Mouse (Mus musculus): ENCODE data around the gene Fam19a4.
"Not testable (repeated sequence)": the region's sequence is repeated elsewhere in the genome, so short reads cannot be mapped to it uniquely, and the experiment has no call there.

Fam19a4 gene

DNA sequence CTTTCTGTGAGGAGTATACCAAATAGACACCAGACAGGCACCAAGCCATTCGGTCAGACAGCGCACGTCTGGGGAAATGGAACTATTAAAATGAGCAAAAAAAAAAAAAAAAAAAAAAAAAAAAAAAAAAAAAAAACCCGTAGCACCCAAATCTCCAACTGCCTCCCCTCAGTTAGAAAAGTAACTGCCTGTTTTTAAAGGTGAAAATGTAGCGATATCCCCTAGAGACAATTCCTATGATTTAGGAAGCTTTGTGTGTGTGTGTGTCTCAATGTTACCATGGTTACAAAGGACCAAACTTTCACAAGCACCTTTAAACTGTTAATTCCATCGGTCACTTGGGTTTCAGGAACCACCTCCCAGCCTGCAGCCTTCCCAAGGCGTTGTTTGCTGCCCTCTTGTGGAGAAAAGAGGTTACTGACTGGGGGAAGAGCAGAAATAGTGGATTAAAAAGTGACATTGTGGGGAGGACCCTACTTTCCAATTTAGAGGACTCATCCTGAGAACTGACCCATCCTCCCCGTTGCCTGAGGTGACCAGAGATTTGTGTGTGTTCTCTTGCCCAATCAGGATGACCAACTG is 53.6 kb downstream of the Fam19a4 start:
- Histone ChIP-seq H3K27me3 (ENCODE audit: insufficient read depth, low read length) (no peaks in the 10 kb centered on the region), H3K36me3 (ENCODE audit: insufficient read depth, low read length) (no peaks in the 10 kb centered on the region), H3K4me3 (replicated peaks; ENCODE audit: low read length) (no peak overlapping the region), H3K4me1 (replicated peaks; ENCODE audit: low read depth, low read length) (peaks cover 4% of the 10 kb centered on the region), H3K9me3 (ENCODE audit: low read length) (0 out of 2 replicates have a peak, but pooled peaks cover 7% of the 10 kb centered on the region)
- no peak for TF ChIP-seq NANOG (IDR thresholded peaks at IDR 0.05; ENCODE audit: borderline replicate concordance, low read length)
- peak; percentile 99 for TF ChIP-seq CTCF (conservative IDR thresholded peaks at IDR 0.05; ENCODE audit: low read length)

GRCm38 (mm10) chr6:97005038-97005437 is 55.2 kb downstream of the Fam19a4 start:
- Histone ChIP-seq H3K9me3 (ENCODE audit: low read length) (peaks cover 22% of the 10 kb centered on the region), H3K4me1 (replicated peaks; ENCODE audit: low read depth, low read length) (no peaks in the 10 kb centered on the region), H3K36me3 (ENCODE audit: insufficient read depth, low read length) (no peaks in the 10 kb centered on the region), H3K27me3 (ENCODE audit: insufficient read depth, low read length) (no peaks in the 10 kb centered on the region), H3K4me3 (replicated peaks; ENCODE audit: low read length) (no peak overlapping the region)
- TF ChIP-seq CTCF (conservative IDR thresholded peaks at IDR 0.05; ENCODE audit: low read length) = peak; percentile 85
- no peak for TF ChIP-seq POU5F1 (IDR thresholded peaks at IDR 0.05; ENCODE audit: borderline replicate concordance, low read length)

- Histone ChIP-seq H3K4me1 (replicated peaks; ENCODE audit: low read depth, low read length) (no peaks in the 10 kb centered on the region; the same call in 1 of the 2 replicates), H3K4me3 (replicated peaks; ENCODE audit: low read length) (no peak overlapping the region), H3K9me3 (ENCODE audit: low read length) (peaks cover 8% of the 10 kb centered on the region), H3K27me3 (ENCODE audit: insufficient read depth, low read length) (no peaks in the 10 kb centered on the region), H3K36me3 (ENCODE audit: insufficient read depth, low read length) (no peaks in the 10 kb centered on the region)
- TF ChIP-seq NANOG (IDR thresholded peaks at IDR 0.05; ENCODE audit: borderline replicate concordance, low read length) = no peak
- no peak for TF ChIP-seq POU5F1 (IDR thresholded peaks at IDR 0.05; ENCODE audit: borderline replicate concordance, low read length)
- TF ChIP-seq CTCF (conservative IDR thresholded peaks at IDR 0.05; ENCODE audit: low read length) = peak; percentile 36
These were observed 64.6 kb downstream of the Fam19a4 start for GRCm38 (mm10) chr6:96995556-96996159.

DNA sequence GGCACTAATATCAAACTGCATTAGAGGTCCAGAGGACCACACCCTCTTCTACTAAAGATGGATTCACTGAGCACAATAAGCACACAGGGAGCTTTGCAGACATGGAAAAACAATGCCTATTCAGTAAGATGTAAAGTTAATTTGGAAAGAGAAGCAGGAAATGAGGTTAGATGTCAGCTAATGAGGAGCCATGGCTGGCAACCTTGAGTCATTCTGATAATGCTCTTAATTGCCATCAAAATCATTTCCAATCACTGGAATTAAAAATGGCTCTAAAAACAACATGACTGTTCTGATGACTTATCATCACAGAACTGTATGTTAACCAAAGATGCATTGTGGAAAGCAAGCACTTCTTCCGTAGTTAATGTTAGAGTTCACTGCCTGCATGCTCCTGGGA is 68.5 kb downstream of the Fam19a4 start:
- no peaks in the 10 kb centered on the region for H3K36me3 ChIP-seq (ENCODE audit: insufficient read depth, low read length)
- no peaks in the 10 kb centered on the region; the same call in 1 of the 2 replicates for H3K4me1 ChIP-seq (replicated peaks; ENCODE audit: low read depth, low read length)
- no peak overlapping the region for H3K4me3 ChIP-seq (replicated peaks; ENCODE audit: low read length)
- no peaks in the 10 kb centered on the region for H3K27me3 ChIP-seq (ENCODE audit: insufficient read depth, low read length)
- no peaks in the 10 kb centered on the region for H3K9me3 ChIP-seq (ENCODE audit: low read length)
- TF ChIP-seq CTCF (conservative IDR thresholded peaks at IDR 0.05; ENCODE audit: low read length) (no peak), NANOG (IDR thresholded peaks at IDR 0.05; ENCODE audit: borderline replicate concordance, low read length) (no peak), POU5F1 (IDR thresholded peaks at IDR 0.05; ENCODE audit: borderline replicate concordance, low read length) (no peak)

- no peaks in the 10 kb centered on the region for H3K9me3 ChIP-seq (ENCODE audit: low read length)
- H3K4me1 ChIP-seq (replicated peaks; ENCODE audit: low read depth, low read length) = no peaks in the 10 kb centered on the region
- no peak overlapping the region for H3K4me3 ChIP-seq (replicated peaks; ENCODE audit: low read length)
- no peaks in the 10 kb centered on the region for H3K36me3 ChIP-seq (ENCODE audit: insufficient read depth, low read length)
- H3K27me3 ChIP-seq (ENCODE audit: insufficient read depth, low read length) = 0 out of 2 replicates have a peak, but pooled peaks cover 3% of the 10 kb centered on the region
- TF ChIP-seq CTCF (conservative IDR thresholded peaks at IDR 0.05; ENCODE audit: low read length) (no peak), POU5F1 (IDR thresholded peaks at IDR 0.05; ENCODE audit: borderline replicate concordance, low read length) (no peak), NANOG (IDR thresholded peaks at IDR 0.05; ENCODE audit: borderline replicate concordance, low read length) (no peak)
These were observed 82.7 kb downstream of the Fam19a4 start for GRCm38 (mm10) chr6:96977537-96977936.

DNA sequence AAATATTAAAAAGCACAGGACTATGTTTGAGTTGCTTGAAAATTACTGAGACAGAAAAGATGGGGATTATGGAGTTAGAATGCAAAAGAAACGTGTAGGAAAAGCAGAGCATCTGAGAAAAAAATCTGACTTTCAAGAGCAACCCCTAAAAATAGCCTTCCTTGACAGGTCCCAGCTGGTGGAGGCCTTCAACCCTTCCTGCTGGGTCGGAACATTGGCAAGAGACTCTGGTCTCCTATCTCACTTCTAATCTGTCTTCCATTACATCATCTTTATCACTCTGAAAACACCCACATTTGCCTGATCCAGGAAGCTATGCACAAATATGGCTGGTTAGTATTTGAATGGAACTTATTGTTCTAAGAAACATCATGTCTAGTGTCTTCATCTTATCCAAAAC is 115.4 kb downstream of the Fam19a4 start:
- Histone ChIP-seq H3K27me3 (ENCODE audit: insufficient read depth, low read length) (no peaks in the 10 kb centered on the region), H3K4me1 (replicated peaks; ENCODE audit: low read depth, low read length) (no peaks in the 10 kb centered on the region), H3K36me3 (ENCODE audit: insufficient read depth, low read length) (no peaks in the 10 kb centered on the region), H3K9me3 (ENCODE audit: low read length) (no peaks in the 10 kb centered on the region), H3K4me3 (replicated peaks; ENCODE audit: low read length) (no peak overlapping the region)
- TF ChIP-seq NANOG (IDR thresholded peaks at IDR 0.05; ENCODE audit: borderline replicate concordance, low read length) (no peak), POU5F1 (IDR thresholded peaks at IDR 0.05; ENCODE audit: borderline replicate concordance, low read length) (no peak), CTCF (conservative IDR thresholded peaks at IDR 0.05; ENCODE audit: low read length) (no peak)

- H3K4me1 ChIP-seq (replicated peaks; ENCODE audit: low read depth, low read length) = 0 out of 2 replicates have a peak, but pooled peaks cover 4% of the 10 kb centered on the region
- TF ChIP-seq CTCF (conservative IDR thresholded peaks at IDR 0.05; ENCODE audit: low read length) (no peak), POU5F1 (IDR thresholded peaks at IDR 0.05; ENCODE audit: borderline replicate concordance, low read length) (no peak), NANOG (IDR thresholded peaks at IDR 0.05; ENCODE audit: borderline replicate concordance, low read length) (no peak)
- no peaks in the 10 kb centered on the region for H3K27me3 ChIP-seq (ENCODE audit: insufficient read depth, low read length)
- H3K36me3 ChIP-seq (ENCODE audit: insufficient read depth, low read length) = no peaks in the 10 kb centered on the region
- H3K4me3 ChIP-seq (replicated peaks; ENCODE audit: low read length) = no peak overlapping the region
- peaks cover 34% of the 10 kb centered on the region for H3K9me3 ChIP-seq (ENCODE audit: low read length)
These were observed 124.4 kb downstream of the Fam19a4 start for GRCm38 (mm10) chr6:96935776-96936175.

GRCm38 (mm10) chr6:96909061-96909480 is 151.1 kb downstream of the Fam19a4 start:
- no peak overlapping the region for H3K4me3 ChIP-seq (replicated peaks; ENCODE audit: low read length)

DNA sequence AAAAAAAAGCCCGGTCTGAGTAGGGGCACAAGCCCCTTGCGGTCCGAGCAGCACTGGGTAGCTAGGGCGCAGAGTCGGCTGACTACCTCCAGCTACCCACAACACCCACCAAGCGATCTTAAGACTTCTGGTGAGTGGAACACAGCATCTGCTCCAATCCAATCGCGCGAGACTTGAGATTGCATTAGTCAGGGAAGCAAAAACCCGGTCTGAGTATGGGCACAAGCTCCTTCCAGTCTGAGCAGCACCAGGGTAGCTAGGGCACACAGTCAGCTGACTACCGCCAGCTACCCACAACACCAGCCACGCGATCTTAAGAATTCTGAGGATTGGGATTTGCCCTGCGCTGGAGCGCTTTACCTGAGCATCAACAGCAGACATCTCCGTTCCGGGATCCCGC is 183.1 kb downstream of the Fam19a4 start:
- not testable (repeated sequence) for H3K4me1 ChIP-seq (replicated peaks; ENCODE audit: low read depth, low read length); H3K27me3 ChIP-seq (ENCODE audit: insufficient read depth, low read length); H3K9me3 ChIP-seq (ENCODE audit: low read length); H3K36me3 ChIP-seq (ENCODE audit: insufficient read depth, low read length)
- peak overlapping the region; percentile 73 for H3K4me3 ChIP-seq (replicated peaks; ENCODE audit: low read length)

More at GRCm38 (mm10) chr6:96909061-96909480, 151.1 kb downstream of the Fam19a4 start:
- Histone ChIP-seq H3K9me3 (ENCODE audit: low read length) (no peaks in the 10 kb centered on the region; the same call in 1 of the 2 replicates), H3K36me3 (ENCODE audit: insufficient read depth, low read length) (no peaks in the 10 kb centered on the region), H3K27me3 (ENCODE audit: insufficient read depth, low read length) (no peaks in the 10 kb centered on the region), H3K4me1 (replicated peaks; ENCODE audit: low read depth, low read length) (no peaks in the 10 kb centered on the region)
- TF ChIP-seq NANOG (IDR thresholded peaks at IDR 0.05; ENCODE audit: borderline replicate concordance, low read length) = no peak
- no peak for TF ChIP-seq CTCF (conservative IDR thresholded peaks at IDR 0.05; ENCODE audit: low read length)
- TF ChIP-seq POU5F1 (IDR thresholded peaks at IDR 0.05; ENCODE audit: borderline replicate concordance, low read length) = no peak

GRCm38 (mm10) chr6:96876651-96877050 is 183.6 kb downstream of the Fam19a4 start:
- H3K4me3 ChIP-seq (replicated peaks; ENCODE audit: low read length) = peak overlapping the region; percentile 73
- H3K27me3 ChIP-seq (ENCODE audit: insufficient read depth, low read length) = not testable (repeated sequence)

More at GRCm38 (mm10) chr6:96876651-96877050, 183.6 kb downstream of the Fam19a4 start:
- H3K36me3 ChIP-seq (ENCODE audit: insufficient read depth, low read length); H3K9me3 ChIP-seq (ENCODE audit: low read length); H3K4me1 ChIP-seq (replicated peaks; ENCODE audit: low read depth, low read length): not testable (repeated sequence)

Data from E14TG2a.4 (cell line).